Mouse (Mus musculus): ENCODE results near the gene Cdc25a. TPM values are rescaled to one million over a fixed set of nuclear protein-coding genes. Genes with fewer than 3 reads are reported as not detected.

Gene Cdc25a
- polyA plus RNA-seq (2015; fragmentation: Nextera tagmentation; extraction: Ambion mirVana): 31.2 and 31.3 TPM in 2 replicates

GRCm38 (mm10) chr9:109874797-109875691 lies at the start of gene Cdc25a:
Gene Cdc25a (plus strand): TSS chr9:109875579.
- Histone ChIP-seq H3K4me3 (ENCODE audit: low read length) (peak within 1 kb of the TSS; percentile 99), H3K4me2 (ENCODE audit: low read depth, low read length) (peak within 1 kb of the TSS; percentile 70), H3K9ac (ENCODE audit: low read depth, low read length) (peak within 1 kb of the TSS; percentile 99), H3K27me3 (replicated peaks; ENCODE audit: control insufficient read depth, insufficient read depth, low read length) (no peaks in the 10 kb centered on the region), H3K9me3 (ENCODE audit: control insufficient read depth, low read length) (no peaks in the 10 kb centered on the region), H3K4me1 (ENCODE audit: control insufficient read depth, insufficient read depth, low read length) (peaks cover 17% of the 10 kb centered on the region), H3K36me3 (ENCODE audit: control insufficient read depth, insufficient read depth, low read length) (peaks cover 7% of the 10 kb centered on the region), H3K27ac (ENCODE audit: low read length) (peak within 1 kb of the TSS; percentile 93)
- 6% methylated on average over 33 of the region's 33 CpGs for WGBS
- peak; percentile 89 for ATAC-seq

- no peak overlapping the region for H3K9ac ChIP-seq (ENCODE audit: low read depth, low read length)
Measured at GRCm38 (mm10) chr9:109825739-109826138, 49.6 kb upstream of the Cdc25a start.

GRCm38 (mm10) chr9:109826181-109826580 lies 49.2 kb upstream of the Cdc25a start:
- no peak overlapping the region for H3K4me3 ChIP-seq (ENCODE audit: low read length)
- H3K27ac ChIP-seq (ENCODE audit: low read length): no peak overlapping the region
- 78% methylated on average over 5 of the region's 5 CpGs for WGBS
- H3K4me2 ChIP-seq (ENCODE audit: low read depth, low read length): no peak overlapping the region
- no peak overlapping the region for H3K9ac ChIP-seq (ENCODE audit: low read depth, low read length)
- H3K4me1 ChIP-seq (ENCODE audit: control insufficient read depth, insufficient read depth, low read length): no peaks in the 10 kb centered on the region
- no peak for ATAC-seq
- H3K27me3 ChIP-seq (replicated peaks; ENCODE audit: control insufficient read depth, insufficient read depth, low read length): no peaks in the 10 kb centered on the region
- no peaks in the 10 kb centered on the region for H3K9me3 ChIP-seq (ENCODE audit: control insufficient read depth, low read length)
- H3K36me3 ChIP-seq (ENCODE audit: control insufficient read depth, insufficient read depth, low read length): no peaks in the 10 kb centered on the region

More at GRCm38 (mm10) chr9:109825739-109826138, 49.6 kb upstream of the Cdc25a start:
- ATAC-seq: no peak
- no peak overlapping the region for H3K27ac ChIP-seq (ENCODE audit: low read length)
- no peaks in the 10 kb centered on the region for H3K9me3 ChIP-seq (ENCODE audit: control insufficient read depth, low read length)
- no peaks in the 10 kb centered on the region for H3K27me3 ChIP-seq (replicated peaks; ENCODE audit: control insufficient read depth, insufficient read depth, low read length)
- H3K4me3 ChIP-seq (ENCODE audit: low read length): no peak overlapping the region
- WGBS: 58% methylated on average over 4 of the region's 4 CpGs
- no peaks in the 10 kb centered on the region for H3K36me3 ChIP-seq (ENCODE audit: control insufficient read depth, insufficient read depth, low read length)
- no peak overlapping the region for H3K4me2 ChIP-seq (ENCODE audit: low read depth, low read length)
- H3K4me1 ChIP-seq (ENCODE audit: control insufficient read depth, insufficient read depth, low read length): no peaks in the 10 kb centered on the region

GRCm38 (mm10) chr9:109832391-109833087 lies 42.8 kb upstream of the Cdc25a start, which contains the start of gene Nme6:
Gene Nme6 (plus strand): TSS chr9:109832749.
- Histone ChIP-seq H3K27ac (ENCODE audit: low read length) (peak within 1 kb of the TSS; percentile 84), H3K4me1 (ENCODE audit: control insufficient read depth, insufficient read depth, low read length) (peaks cover 6% of the 10 kb centered on the region; the same call in 1 of the 2 replicates), H3K4me3 (ENCODE audit: low read length) (peak within 1 kb of the TSS; percentile 81), H3K27me3 (replicated peaks; ENCODE audit: control insufficient read depth, insufficient read depth, low read length) (no peaks in the 10 kb centered on the region), H3K9me3 (ENCODE audit: control insufficient read depth, low read length) (no peaks in the 10 kb centered on the region), H3K36me3 (ENCODE audit: control insufficient read depth, insufficient read depth, low read length) (no peaks in the 10 kb centered on the region), H3K9ac (ENCODE audit: low read depth, low read length) (peak within 1 kb of the TSS; percentile 82), H3K4me2 (ENCODE audit: low read depth, low read length) (peak within 1 kb of the TSS; percentile 76)
- ATAC-seq: peak; percentile 99
- WGBS: under 1% methylated on average over 32 of the region's 32 CpGs

- WGBS: 15% methylated on average over 6 of the region's 6 CpGs
- peaks cover 6% of the 10 kb centered on the region; the same call in 1 of the 2 replicates for H3K4me1 ChIP-seq (ENCODE audit: control insufficient read depth, insufficient read depth, low read length)
- H3K9ac ChIP-seq (ENCODE audit: low read depth, low read length): peak overlapping the region; percentile 82
- peak overlapping the region; percentile 81 for H3K4me3 ChIP-seq (ENCODE audit: low read length)
- H3K27me3 ChIP-seq (replicated peaks; ENCODE audit: control insufficient read depth, insufficient read depth, low read length): no peaks in the 10 kb centered on the region
- H3K4me2 ChIP-seq (ENCODE audit: low read depth, low read length): peak overlapping the region; percentile 74
- no peaks in the 10 kb centered on the region for H3K36me3 ChIP-seq (ENCODE audit: control insufficient read depth, insufficient read depth, low read length)
- H3K27ac ChIP-seq (ENCODE audit: low read length): peak overlapping the region; percentile 84; the same call in 1 of the 2 replicates
- peak; percentile 58 for ATAC-seq
- no peaks in the 10 kb centered on the region for H3K9me3 ChIP-seq (ENCODE audit: control insufficient read depth, low read length)
Measured at GRCm38 (mm10) chr9:109833088-109833412, 42.3 kb upstream of the Cdc25a start.

- no peak within 1 kb of the TSS for H3K9ac ChIP-seq (ENCODE audit: low read depth, low read length)
- no peak within 1 kb of the TSS for H3K4me2 ChIP-seq (ENCODE audit: low read depth, low read length)
- H3K27ac ChIP-seq (ENCODE audit: low read length): no peak within 1 kb of the TSS
- no peaks in the 10 kb centered on the region for H3K36me3 ChIP-seq (ENCODE audit: control insufficient read depth, insufficient read depth, low read length)
- peak; percentile 38 for ATAC-seq
- H3K4me3 ChIP-seq (ENCODE audit: low read length): no peak within 1 kb of the TSS
- H3K4me1 ChIP-seq (ENCODE audit: control insufficient read depth, insufficient read depth, low read length): no peaks in the 10 kb centered on the region; the same call in 1 of the 2 replicates
- 47% methylated on average over 6 of the region's 6 CpGs for WGBS
- no peaks in the 10 kb centered on the region for H3K9me3 ChIP-seq (ENCODE audit: control insufficient read depth, low read length)
- H3K27me3 ChIP-seq (replicated peaks; ENCODE audit: control insufficient read depth, insufficient read depth, low read length): no peaks in the 10 kb centered on the region
Measured at GRCm38 (mm10) chr9:109849312-109849758, 26.0 kb upstream of the Cdc25a start, which contains the start of gene Camp. Gene Camp (minus strand): TSS chr9:109849617.

- 0 out of 2 replicates have a peak, but pooled peaks have one; percentile 4 for ATAC-seq
- Histone ChIP-seq H3K36me3 (ENCODE audit: control insufficient read depth, insufficient read depth, low read length) (no peaks in the 10 kb centered on the region), H3K4me2 (ENCODE audit: low read depth, low read length) (no peak overlapping the region), H3K27me3 (replicated peaks; ENCODE audit: control insufficient read depth, insufficient read depth, low read length) (no peaks in the 10 kb centered on the region), H3K4me1 (ENCODE audit: control insufficient read depth, insufficient read depth, low read length) (no peaks in the 10 kb centered on the region; the same call in 1 of the 2 replicates), H3K4me3 (ENCODE audit: low read length) (no peak overlapping the region), H3K9me3 (ENCODE audit: control insufficient read depth, low read length) (no peaks in the 10 kb centered on the region), H3K9ac (ENCODE audit: low read depth, low read length) (no peak overlapping the region), H3K27ac (ENCODE audit: low read length) (no peak overlapping the region)
- WGBS: 85% methylated on average over 5 of the region's 5 CpGs
Measured at GRCm38 (mm10) chr9:109850099-109850498, 25.3 kb upstream of the Cdc25a start.

GRCm38 (mm10) chr9:109854341-109854740 lies 21.0 kb upstream of the Cdc25a start:
- WGBS: 80% methylated on average over 2 of the region's 2 CpGs
- Histone ChIP-seq H3K4me1 (ENCODE audit: control insufficient read depth, insufficient read depth, low read length) (no peaks in the 10 kb centered on the region; the same call in 1 of the 2 replicates), H3K36me3 (ENCODE audit: control insufficient read depth, insufficient read depth, low read length) (no peaks in the 10 kb centered on the region), H3K9ac (ENCODE audit: low read depth, low read length) (no peak overlapping the region), H3K4me2 (ENCODE audit: low read depth, low read length) (no peak overlapping the region), H3K27me3 (replicated peaks; ENCODE audit: control insufficient read depth, insufficient read depth, low read length) (no peaks in the 10 kb centered on the region), H3K9me3 (ENCODE audit: control insufficient read depth, low read length) (no peaks in the 10 kb centered on the region), H3K27ac (ENCODE audit: low read length) (no peak overlapping the region), H3K4me3 (ENCODE audit: low read length) (no peak overlapping the region)
- ATAC-seq: no peak

GRCm38 (mm10) chr9:109855947-109856346 lies 19.4 kb upstream of the Cdc25a start:
- 70% methylated on average over 6 of the region's 6 CpGs for WGBS
- Histone ChIP-seq H3K4me1 (ENCODE audit: control insufficient read depth, insufficient read depth, low read length) (no peaks in the 10 kb centered on the region), H3K27ac (ENCODE audit: low read length) (no peak overlapping the region), H3K4me3 (ENCODE audit: low read length) (no peak overlapping the region), H3K9ac (ENCODE audit: low read depth, low read length) (no peak overlapping the region), H3K4me2 (ENCODE audit: low read depth, low read length) (no peak overlapping the region), H3K9me3 (ENCODE audit: control insufficient read depth, low read length) (no peaks in the 10 kb centered on the region), H3K27me3 (replicated peaks; ENCODE audit: control insufficient read depth, insufficient read depth, low read length) (no peaks in the 10 kb centered on the region), H3K36me3 (ENCODE audit: control insufficient read depth, insufficient read depth, low read length) (no peaks in the 10 kb centered on the region)
- ATAC-seq: no peak
